Mouse (Mus musculus): Measurements from ENCODE around the gene Mat2b. TPM values are rescaled to one million over a fixed set of nuclear protein-coding genes. Genes with fewer than 3 reads are reported as not detected.
"Not testable (repeated sequence)": the region's sequence is repeated elsewhere in the genome, so short reads cannot be mapped to it uniquely, and the experiment has no call there.

Gene Mat2b
- polyA plus RNA-seq, 1 experiment from 2014 or later = 115 TPM

DNA sequence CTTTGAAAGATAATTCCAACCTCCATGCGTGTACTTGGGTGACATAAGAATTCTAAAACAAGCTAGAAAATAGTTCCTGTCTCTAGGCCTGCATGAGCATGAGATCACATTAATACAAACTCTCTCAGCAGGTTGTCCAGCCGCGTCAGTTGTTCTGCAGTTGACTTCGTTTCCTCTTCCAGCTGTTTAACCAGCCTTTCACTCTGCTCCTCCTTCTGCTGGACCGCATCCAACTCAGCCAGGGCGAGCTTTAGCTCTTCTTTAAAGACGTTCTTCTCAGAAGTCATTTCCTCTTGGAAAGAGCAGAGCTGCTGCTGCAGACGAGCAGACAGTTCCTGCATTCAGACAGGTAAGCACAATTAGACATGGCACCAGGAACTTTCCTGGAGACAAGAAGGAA, 18.9 kb upstream of the Mat2b start:
- WGBS = 80% methylated on average over 8 of the region's 8 CpGs
- H3K9me3 ChIP-seq (ENCODE audit: low read length) = no peaks in the 10 kb centered on the region
- H3K27me3 ChIP-seq (ENCODE audit: insufficient read depth, low read length) = no peaks in the 10 kb centered on the region
- no peak overlapping the region for H3K4me3 ChIP-seq (ENCODE audit: low read length)
- H3K4me2 ChIP-seq (replicated peaks; ENCODE audit: low read depth, low read length) = no peak overlapping the region
- ATAC-seq (ENCODE audit: low FRiP score, low TSS enrichment) = no peak
- no peak overlapping the region for H3K27ac ChIP-seq (ENCODE audit: low read length)
- no peaks in the 10 kb centered on the region for H3K4me1 ChIP-seq (ENCODE audit: insufficient read depth, low read length)
- H3K9ac ChIP-seq (replicated peaks; ENCODE audit: low read length) = no peak overlapping the region
- H3K36me3 ChIP-seq (ENCODE audit: insufficient read depth, low read length) = peaks cover 62% of the 10 kb centered on the region

DNA sequence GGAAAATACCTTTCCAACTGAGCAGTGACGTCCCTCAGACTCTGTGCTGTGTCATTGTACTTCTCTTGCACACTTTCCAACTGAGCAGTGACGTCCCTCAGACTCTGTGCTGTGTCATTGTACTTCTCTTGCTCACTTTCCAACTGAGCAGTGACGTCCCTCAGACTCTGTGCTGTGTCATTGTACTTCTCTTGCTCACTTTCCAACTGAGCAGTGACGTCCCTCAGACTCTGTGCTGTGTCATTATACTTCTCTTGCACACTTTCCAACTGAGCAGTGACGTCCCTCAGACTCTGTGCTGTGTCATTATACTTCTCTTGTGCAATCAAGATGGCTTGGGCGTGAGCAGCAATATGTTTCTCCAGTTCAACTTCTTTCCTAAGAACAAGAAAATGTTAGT, 14.9 kb upstream of the Mat2b start:
- not testable (repeated sequence) for H3K4me3 ChIP-seq (ENCODE audit: low read length); H3K4me1 ChIP-seq (ENCODE audit: insufficient read depth, low read length); ATAC-seq (ENCODE audit: low FRiP score, low TSS enrichment); H3K9me3 ChIP-seq (ENCODE audit: low read length); H3K9ac ChIP-seq (replicated peaks; ENCODE audit: low read length); H3K27ac ChIP-seq (ENCODE audit: low read length); H3K4me2 ChIP-seq (replicated peaks; ENCODE audit: low read depth, low read length); H3K27me3 ChIP-seq (ENCODE audit: insufficient read depth, low read length)
- peaks cover 64% of the 10 kb centered on the region for H3K36me3 ChIP-seq (ENCODE audit: insufficient read depth, low read length)
- WGBS = 92% methylated on average over 6 of the region's 6 CpGs

DNA sequence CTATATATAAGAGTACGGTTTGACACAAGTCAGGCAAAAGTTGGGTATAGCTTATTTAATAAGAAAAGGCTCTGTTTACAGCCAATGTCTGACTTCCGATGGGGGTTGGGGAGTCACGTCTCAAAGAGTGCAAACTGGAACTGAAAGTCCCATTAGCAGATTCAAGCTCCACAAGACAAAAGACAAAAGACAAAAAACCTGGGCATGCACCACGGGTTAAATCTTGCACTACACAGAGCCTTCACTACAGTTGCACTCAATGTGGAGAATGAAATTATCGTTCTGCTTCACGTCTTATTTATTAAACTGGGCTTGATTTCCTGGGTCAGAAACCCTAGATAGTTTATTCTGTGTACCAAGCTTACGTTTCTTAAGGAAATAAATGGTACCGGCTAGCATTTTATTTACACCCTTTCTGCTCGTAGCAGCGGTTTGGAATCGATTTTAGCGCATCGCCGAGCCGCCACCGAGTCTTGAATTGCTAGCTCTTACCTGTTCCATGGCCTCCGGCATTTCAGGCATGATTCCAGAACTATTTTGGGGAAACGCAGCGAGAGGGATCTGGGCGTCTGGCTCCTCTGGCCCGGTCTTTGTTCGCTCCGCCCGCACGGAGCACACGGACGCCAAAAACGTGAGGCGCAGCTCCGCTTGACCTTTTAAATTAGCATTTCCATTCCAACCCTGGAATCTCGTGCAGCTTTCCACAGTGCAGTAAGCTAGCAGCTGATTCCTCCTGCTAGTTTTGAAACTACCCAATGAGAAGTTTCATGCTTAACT, 504 bp downstream of the Mat2b start:
- ATAC-seq (ENCODE audit: low FRiP score, low TSS enrichment) = peak; percentile 37
- Histone ChIP-seq H3K4me3 (ENCODE audit: low read length) (peak overlapping the region; percentile 76), H3K27me3 (ENCODE audit: insufficient read depth, low read length) (no peaks in the 10 kb centered on the region), H3K4me1 (ENCODE audit: insufficient read depth, low read length) (peaks cover 22% of the 10 kb centered on the region), H3K4me2 (replicated peaks; ENCODE audit: low read depth, low read length) (peak overlapping the region; percentile 86), H3K9me3 (ENCODE audit: low read length) (no peaks in the 10 kb centered on the region), H3K36me3 (ENCODE audit: insufficient read depth, low read length) (no peaks in the 10 kb centered on the region), H3K27ac (ENCODE audit: low read length) (peak overlapping the region; percentile 98), H3K9ac (replicated peaks; ENCODE audit: low read length) (peak overlapping the region; percentile 86)
- WGBS = under 1% methylated on average over 31 of the region's 31 CpGs

DNA sequence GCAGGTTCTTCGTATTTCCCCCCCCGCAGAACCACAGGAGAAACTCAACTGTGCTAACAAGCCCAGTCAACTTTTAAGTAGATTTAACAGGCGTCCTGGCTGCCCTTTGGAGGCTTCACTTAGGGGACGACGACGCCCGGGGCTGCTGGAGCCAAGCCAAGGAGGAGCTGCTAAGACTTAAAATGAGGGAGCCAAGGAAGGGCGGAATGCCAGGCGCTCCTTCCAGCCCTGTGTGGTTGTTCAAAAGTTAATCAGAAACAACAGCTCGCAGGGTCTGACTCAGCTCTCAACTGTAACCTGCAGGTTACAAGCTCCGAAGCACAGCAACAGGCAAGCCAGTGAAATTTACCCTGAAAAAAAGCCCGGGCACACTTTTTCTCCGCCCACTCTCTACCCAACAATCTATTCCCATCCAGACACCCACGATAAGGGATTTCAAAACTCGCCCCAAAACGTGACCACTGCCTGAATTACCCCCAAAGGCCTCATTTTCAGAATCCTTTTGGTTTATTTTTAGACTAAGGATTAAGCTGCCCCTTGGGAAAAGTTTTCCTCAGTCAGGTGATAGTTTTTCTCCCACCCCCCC, 1.5 kb downstream of the Mat2b start:
- Histone ChIP-seq H3K4me2 (replicated peaks; ENCODE audit: low read depth, low read length) (peak overlapping the region; percentile 86), H3K9ac (replicated peaks; ENCODE audit: low read length) (peak overlapping the region; percentile 78), H3K36me3 (ENCODE audit: insufficient read depth, low read length) (no peaks in the 10 kb centered on the region), H3K4me3 (ENCODE audit: low read length) (peak overlapping the region; percentile 76), H3K9me3 (ENCODE audit: low read length) (no peaks in the 10 kb centered on the region), H3K4me1 (ENCODE audit: insufficient read depth, low read length) (peaks cover 22% of the 10 kb centered on the region), H3K27ac (ENCODE audit: low read length) (peak overlapping the region; percentile 98), H3K27me3 (ENCODE audit: insufficient read depth, low read length) (no peaks in the 10 kb centered on the region)
- ATAC-seq (ENCODE audit: low FRiP score, low TSS enrichment) = peak; percentile 57
- WGBS = under 1% methylated on average over 16 of the region's 16 CpGs

DNA sequence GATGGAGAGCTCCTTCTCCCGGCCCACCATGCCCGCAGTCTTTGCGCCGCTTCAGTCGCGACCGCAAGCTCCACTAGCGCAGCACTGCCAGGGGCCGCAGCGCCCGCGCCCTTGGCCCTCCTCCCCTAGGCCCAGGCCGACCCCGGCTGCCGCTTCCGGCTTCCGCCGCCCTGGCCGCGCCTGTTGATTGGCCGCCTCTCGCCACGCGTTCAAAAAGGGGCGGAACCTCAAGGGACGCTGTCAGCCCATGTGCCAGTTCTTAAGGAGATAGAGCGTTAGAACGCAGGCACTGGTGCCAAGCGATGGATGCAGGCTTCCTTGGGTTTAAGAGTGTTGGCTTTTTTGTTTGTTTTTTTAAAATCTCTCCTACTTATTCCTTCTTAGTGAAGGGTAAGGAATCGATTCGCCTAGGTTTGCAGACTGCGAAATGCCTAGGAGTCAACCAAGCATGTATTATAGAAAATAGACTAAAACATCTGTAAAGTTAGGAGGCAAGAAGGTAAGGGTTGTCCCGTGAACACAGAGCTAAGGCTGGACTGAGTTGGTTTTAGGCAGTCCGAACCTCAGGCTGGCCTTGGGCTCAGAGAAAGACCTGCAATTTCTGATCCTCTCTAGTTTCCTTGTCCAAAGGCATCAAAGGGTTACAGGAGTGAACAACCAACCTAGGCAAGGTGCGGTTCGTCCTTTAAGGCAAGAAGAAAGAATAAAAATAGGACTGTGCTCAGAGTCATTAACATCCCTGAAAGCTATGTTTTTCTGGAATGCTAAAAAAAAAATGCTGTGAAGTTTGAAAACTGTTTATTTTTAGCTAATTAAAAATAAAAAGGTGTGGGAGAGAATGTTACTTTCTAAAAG, 2.3 kb downstream of the Mat2b start:
- Histone ChIP-seq H3K4me1 (ENCODE audit: insufficient read depth, low read length) (peaks cover 22% of the 10 kb centered on the region), H3K9ac (replicated peaks; ENCODE audit: low read length) (peak overlapping the region; percentile 78), H3K27ac (ENCODE audit: low read length) (peak overlapping the region; percentile 98), H3K4me2 (replicated peaks; ENCODE audit: low read depth, low read length) (peak overlapping the region; percentile 86), H3K9me3 (ENCODE audit: low read length) (no peaks in the 10 kb centered on the region), H3K4me3 (ENCODE audit: low read length) (peak overlapping the region; percentile 76), H3K27me3 (ENCODE audit: insufficient read depth, low read length) (no peaks in the 10 kb centered on the region), H3K36me3 (ENCODE audit: insufficient read depth, low read length) (no peaks in the 10 kb centered on the region)
- under 1% methylated on average over 36 of the region's 36 CpGs for WGBS
- peak; percentile 97 for ATAC-seq (ENCODE audit: low FRiP score, low TSS enrichment)

DNA sequence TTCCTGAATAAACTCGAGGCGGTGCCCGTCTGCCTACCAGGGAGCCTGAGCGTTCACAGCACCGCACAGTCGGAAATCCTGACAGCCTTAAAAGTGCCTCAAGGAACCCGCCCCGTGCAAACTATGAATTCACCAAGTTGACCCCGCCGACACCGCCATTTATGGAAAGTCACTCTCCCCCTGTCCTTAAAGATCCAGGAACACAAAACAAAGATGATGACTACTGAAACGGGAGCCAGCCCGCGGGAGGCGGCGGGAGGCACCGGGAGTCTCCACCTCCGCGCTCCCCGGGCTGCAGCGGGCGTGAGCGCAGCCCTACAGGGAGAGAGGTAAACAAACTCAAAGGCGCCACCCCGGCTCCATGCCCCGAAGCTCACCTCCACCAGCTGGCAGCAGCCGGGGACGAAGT, 2.9 kb downstream of the Mat2b start:
- peak overlapping the region; percentile 78 for H3K9ac ChIP-seq (replicated peaks; ENCODE audit: low read length)
- peak overlapping the region; percentile 86 for H3K4me2 ChIP-seq (replicated peaks; ENCODE audit: low read depth, low read length)
- peak overlapping the region; percentile 76 for H3K4me3 ChIP-seq (ENCODE audit: low read length)
- ATAC-seq (ENCODE audit: low FRiP score, low TSS enrichment) = peak; percentile 75
- peaks cover 5% of the 10 kb centered on the region; the same call in 1 of the 2 replicates for H3K36me3 ChIP-seq (ENCODE audit: insufficient read depth, low read length)
- no peaks in the 10 kb centered on the region for H3K27me3 ChIP-seq (ENCODE audit: insufficient read depth, low read length)
- H3K4me1 ChIP-seq (ENCODE audit: insufficient read depth, low read length) = peaks cover 22% of the 10 kb centered on the region
- H3K27ac ChIP-seq (ENCODE audit: low read length) = peak overlapping the region; percentile 98
- H3K9me3 ChIP-seq (ENCODE audit: low read length) = no peaks in the 10 kb centered on the region
- under 1% methylated on average over 28 of the region's 28 CpGs for WGBS

DNA sequence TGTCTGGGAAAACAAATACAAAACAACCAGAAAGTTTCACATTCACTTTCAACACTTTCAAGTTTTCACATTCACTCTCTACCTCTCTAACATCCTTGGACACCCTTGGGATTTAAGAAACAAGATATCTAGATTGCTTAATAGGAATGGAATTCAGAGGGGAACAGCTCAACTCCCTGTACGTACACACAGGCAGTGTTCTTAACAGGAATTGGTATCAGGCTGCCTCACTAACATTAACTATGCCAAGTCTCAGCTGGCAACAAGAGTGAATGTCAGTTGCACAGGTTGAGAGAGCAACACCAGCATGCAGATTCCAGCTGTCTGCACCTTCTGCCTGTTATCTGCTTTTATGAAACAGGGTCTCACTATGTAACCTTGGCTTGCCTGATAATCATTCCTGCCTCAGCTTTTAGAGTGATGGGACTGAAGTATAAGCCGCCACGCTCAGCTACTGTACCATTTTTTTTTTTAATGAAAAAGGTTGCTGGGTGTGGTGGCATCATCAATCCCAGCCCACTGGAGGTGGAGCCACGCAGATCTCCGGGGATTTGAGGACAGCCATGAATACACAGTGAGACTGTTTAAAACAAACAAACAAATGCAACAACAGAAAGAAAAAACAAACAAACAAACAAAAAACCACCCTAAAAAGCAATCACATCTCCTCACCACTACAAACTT, 4.4 kb downstream of the Mat2b start:
- Histone ChIP-seq H3K4me2 (replicated peaks; ENCODE audit: low read depth, low read length) (peak overlapping the region; percentile 86), H3K4me3 (ENCODE audit: low read length) (no peak overlapping the region), H3K27me3 (ENCODE audit: insufficient read depth, low read length) (no peaks in the 10 kb centered on the region), H3K4me1 (ENCODE audit: insufficient read depth, low read length) (peaks cover 22% of the 10 kb centered on the region), H3K9ac (replicated peaks; ENCODE audit: low read length) (0 out of 2 replicates have a peak overlapping the region, but pooled peaks have one; percentile 78), H3K27ac (ENCODE audit: low read length) (no peak overlapping the region), H3K36me3 (ENCODE audit: insufficient read depth, low read length) (peaks cover 18% of the 10 kb centered on the region; the same call in 1 of the 2 replicates), H3K9me3 (ENCODE audit: low read length) (no peaks in the 10 kb centered on the region)
- 61% methylated on average over 5 of the region's 5 CpGs for WGBS
- ATAC-seq (ENCODE audit: low FRiP score, low TSS enrichment) = no peak

DNA sequence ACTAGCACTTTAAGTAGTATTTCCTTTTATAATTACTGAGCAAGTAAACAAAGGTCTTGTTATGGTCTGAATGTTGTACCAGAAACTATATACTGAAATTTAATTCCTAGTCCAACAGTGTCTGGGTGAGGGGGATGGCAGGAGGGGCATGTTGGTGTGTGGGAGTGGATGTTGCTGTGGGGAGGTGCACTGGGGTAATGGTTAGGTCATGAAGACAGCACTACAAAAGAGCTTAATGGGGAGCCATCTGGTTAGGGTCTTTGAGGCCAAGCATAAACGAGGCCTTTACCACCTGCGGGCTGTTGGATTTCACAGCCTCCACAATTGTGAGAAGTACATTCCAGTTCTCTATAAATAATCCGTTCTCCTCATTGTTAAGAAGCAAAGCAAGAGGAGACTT, 11.7 kb downstream of the Mat2b start:
- Histone ChIP-seq H3K9me3 (ENCODE audit: low read length) (no peaks in the 10 kb centered on the region; the same call in 1 of the 2 replicates), H3K4me3 (ENCODE audit: low read length) (no peak overlapping the region), H3K27ac (ENCODE audit: low read length) (no peak overlapping the region), H3K27me3 (ENCODE audit: insufficient read depth, low read length) (no peaks in the 10 kb centered on the region), H3K4me1 (ENCODE audit: insufficient read depth, low read length) (no peaks in the 10 kb centered on the region), H3K4me2 (replicated peaks; ENCODE audit: low read depth, low read length) (no peak overlapping the region), H3K36me3 (ENCODE audit: insufficient read depth, low read length) (peaks cover 59% of the 10 kb centered on the region), H3K9ac (replicated peaks; ENCODE audit: low read length) (no peak overlapping the region)
- WGBS = 23% methylated on average over 3 of the region's 3 CpGs
- ATAC-seq (ENCODE audit: low FRiP score, low TSS enrichment) = no peak

DNA sequence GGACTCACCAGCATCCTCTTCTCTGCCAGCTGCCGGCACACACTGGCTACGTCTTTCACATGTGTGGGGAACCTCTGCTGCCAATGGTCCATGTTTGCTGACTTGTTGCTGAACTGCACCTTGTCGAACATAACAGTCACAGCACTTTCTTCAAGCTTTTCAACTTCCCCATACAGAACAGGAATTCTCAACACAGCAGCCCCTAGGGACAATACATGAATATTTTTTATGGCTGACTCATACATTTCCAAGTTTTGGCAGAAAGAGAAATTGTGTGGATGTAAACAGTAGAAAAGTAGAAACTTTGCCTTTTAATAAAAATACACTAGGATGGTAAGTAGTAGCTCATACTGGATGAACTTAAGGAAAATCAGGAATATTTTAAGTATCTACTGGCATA, 12.5 kb downstream of the Mat2b start:
- Histone ChIP-seq H3K9me3 (ENCODE audit: low read length) (peaks cover 1% of the 10 kb centered on the region; the same call in 1 of the 2 replicates), H3K4me3 (ENCODE audit: low read length) (no peak overlapping the region), H3K9ac (replicated peaks; ENCODE audit: low read length) (no peak overlapping the region), H3K4me2 (replicated peaks; ENCODE audit: low read depth, low read length) (no peak overlapping the region), H3K36me3 (ENCODE audit: insufficient read depth, low read length) (peaks cover 66% of the 10 kb centered on the region), H3K27me3 (ENCODE audit: insufficient read depth, low read length) (no peaks in the 10 kb centered on the region), H3K27ac (ENCODE audit: low read length) (no peak overlapping the region), H3K4me1 (ENCODE audit: insufficient read depth, low read length) (no peaks in the 10 kb centered on the region)
- WGBS = 95% methylated on average over 3 of the region's 3 CpGs
- ATAC-seq (ENCODE audit: low FRiP score, low TSS enrichment) = no peak

Data from kidney, embryonic 16.5 days (tissue).